Mouse (Mus musculus): ENCODE measurements around the gene Ubqln5. TPM values are rescaled to one million over a fixed set of nuclear protein-coding genes. Genes with fewer than 3 reads are reported as not detected.
A peak's percentile ranks its signal among the peaks of the same experiment; 100 is the strongest.

Gene Ubqln5
- polyA plus RNA-seq (2015; fragmentation: Nextera tagmentation; extraction: Ambion mirVana), result not detected in 2 replicates

- DNase-seq (ENCODE audit: low spot score), result no peak
Observed at GRCm38 (mm10) chr7:104129726-104130125, at the start of gene Ubqln5. Ubqln5 (minus strand) TSS chr7:104129826.

GRCm38 (mm10) chr7:104179074-104179473 is 49.4 kb upstream of the Ubqln5 start:
- no peak for DNase-seq (ENCODE audit: low spot score)

- DNase-seq (ENCODE audit: low spot score), result no peak
Observed at GRCm38 (mm10) chr7:104178422-104179054, 48.9 kb upstream of the Ubqln5 start.

GRCm38 (mm10) chr7:104175085-104175484 is 45.5 kb upstream of the Ubqln5 start:
- DNase-seq (ENCODE audit: low spot score), result no peak

GRCm38 (mm10) chr7:104169634-104170204 is 40.1 kb upstream of the Ubqln5 start:
- DNase-seq (ENCODE audit: low spot score), result peak; percentile 60

- peak; percentile 38 for DNase-seq (ENCODE audit: low spot score)
Observed at GRCm38 (mm10) chr7:104167105-104167504, 37.5 kb upstream of the Ubqln5 start.

GRCm38 (mm10) chr7:104150456-104150855 is 20.8 kb upstream of the Ubqln5 start, which contains the start of gene Ubqlnl:
Ubqlnl (minus strand) TSS chr7:104150556.
- DNase-seq (ENCODE audit: low spot score), result no peak

- DNase-seq (ENCODE audit: low spot score), result no peak
Observed at GRCm38 (mm10) chr7:104143179-104143578, 13.6 kb upstream of the Ubqln5 start, which contains the start of gene Ubqln3. Ubqln3 (minus strand) TSS chr7:104143279.

- no peak for DNase-seq (ENCODE audit: low spot score)
Observed at GRCm38 (mm10) chr7:104137305-104137704, 7.7 kb upstream of the Ubqln5 start, which contains the start of gene Olfr643. Olfr643 (minus strand) TSS chr7:104137405.

- DNase-seq (ENCODE audit: low spot score), result no peak
Observed at GRCm38 (mm10) chr7:104104757-104104972, 25.0 kb downstream of the Ubqln5 start, which contains the start of gene Olfr646. Olfr646 (plus strand) TSS chr7:104104873.

- peak; percentile 2 for DNase-seq (ENCODE audit: low spot score)
Observed at GRCm38 (mm10) chr7:104103913-104104756, 25.5 kb downstream of the Ubqln5 start.

GRCm38 (mm10) chr7:104085365-104085764 is 44.3 kb downstream of the Ubqln5 start, which contains the start of gene Olfr645:
Olfr645 (minus strand) TSS chr7:104085465.
- no peak for DNase-seq (ENCODE audit: low spot score)

Other genes with a start within 250 kb of the Ubqln5 start
- not detected in 2 replicates for gene Olfr66, start 243.6 kb downstream of the Ubqln5 start, polyA plus RNA-seq (2015; fragmentation: Nextera tagmentation; extraction: Ambion mirVana)
- gene Olfr64, start 235.3 kb downstream of the Ubqln5 start, polyA plus RNA-seq (2015; fragmentation: Nextera tagmentation; extraction: Ambion mirVana), result not detected in 2 replicates
- not detected in 2 replicates for gene Olfr65, start 226.3 kb downstream of the Ubqln5 start, polyA plus RNA-seq (2015; fragmentation: Nextera tagmentation; extraction: Ambion mirVana)
- gene Olfr631, start 201.0 kb downstream of the Ubqln5 start, polyA plus RNA-seq (2015; fragmentation: Nextera tagmentation; extraction: Ambion mirVana), result not detected in 2 replicates
- gene Olfr632, start 195.5 kb downstream of the Ubqln5 start, polyA plus RNA-seq (2015; fragmentation: Nextera tagmentation; extraction: Ambion mirVana), result not detected in 2 replicates
- not detected in 2 replicates for gene Olfr633, start 185.4 kb downstream of the Ubqln5 start, polyA plus RNA-seq (2015; fragmentation: Nextera tagmentation; extraction: Ambion mirVana)
- gene Olfr635, start 158.7 kb downstream of the Ubqln5 start, polyA plus RNA-seq (2015; fragmentation: Nextera tagmentation; extraction: Ambion mirVana), result not detected in 2 replicates
- gene Olfr638, start 131.1 kb downstream of the Ubqln5 start, polyA plus RNA-seq (2015; fragmentation: Nextera tagmentation; extraction: Ambion mirVana), result not detected in 2 replicates
- gene Olfr639, start 112.5 kb downstream of the Ubqln5 start, polyA plus RNA-seq (2015; fragmentation: Nextera tagmentation; extraction: Ambion mirVana), result 0.01 and 0.03 TPM in 2 replicates
- gene Olfr640, start 104.3 kb downstream of the Ubqln5 start, polyA plus RNA-seq (2015; fragmentation: Nextera tagmentation; extraction: Ambion mirVana), result not detected in 2 replicates
- not detected in 2 replicates for gene Olfr641, start 94.4 kb downstream of the Ubqln5 start, polyA plus RNA-seq (2015; fragmentation: Nextera tagmentation; extraction: Ambion mirVana)
- not detected in 2 replicates for gene Olfr642, start 77.2 kb downstream of the Ubqln5 start, polyA plus RNA-seq (2015; fragmentation: Nextera tagmentation; extraction: Ambion mirVana)
- gene 4930516K23Rik, start 68.4 kb downstream of the Ubqln5 start, polyA plus RNA-seq (2015; fragmentation: Nextera tagmentation; extraction: Ambion mirVana), result not detected in 2 replicates
- not detected in 2 replicates for gene Olfr644, start 58.0 kb downstream of the Ubqln5 start, polyA plus RNA-seq (2015; fragmentation: Nextera tagmentation; extraction: Ambion mirVana)
- gene Olfr645, start 44.4 kb downstream of the Ubqln5 start, polyA plus RNA-seq (2015; fragmentation: Nextera tagmentation; extraction: Ambion mirVana), result not detected in 2 replicates
- gene Olfr646, start 25.0 kb downstream of the Ubqln5 start, polyA plus RNA-seq (2015; fragmentation: Nextera tagmentation; extraction: Ambion mirVana), result 0.10 TPM in 1 of 2 replicates, not detected in the other
- gene Olfr643, start 7.6 kb upstream of the Ubqln5 start, polyA plus RNA-seq (2015; fragmentation: Nextera tagmentation; extraction: Ambion mirVana), result not detected in 2 replicates
- gene Ubqln3, start 13.5 kb upstream of the Ubqln5 start, polyA plus RNA-seq (2015; fragmentation: Nextera tagmentation; extraction: Ambion mirVana), result 0.10 TPM in 1 of 2 replicates, not detected in the other
- gene Ubqlnl, start 20.7 kb upstream of the Ubqln5 start, polyA plus RNA-seq (2015; fragmentation: Nextera tagmentation; extraction: Ambion mirVana), result not detected in 2 replicates
- 0.45 and 0.65 TPM in 2 replicates for gene Olfm5, start 35.0 kb upstream of the Ubqln5 start, polyA plus RNA-seq (2015; fragmentation: Nextera tagmentation; extraction: Ambion mirVana)
- 0.08 and 0.10 TPM in 2 replicates for gene Olfr648, start 53.6 kb upstream of the Ubqln5 start, polyA plus RNA-seq (2015; fragmentation: Nextera tagmentation; extraction: Ambion mirVana)
- not detected in 2 replicates for gene Olfr649, start 66.2 kb upstream of the Ubqln5 start, polyA plus RNA-seq (2015; fragmentation: Nextera tagmentation; extraction: Ambion mirVana)
- 0.75 and 0.99 TPM in 2 replicates for gene Trim6, start 89.0 kb upstream of the Ubqln5 start, polyA plus RNA-seq (2015; fragmentation: Nextera tagmentation; extraction: Ambion mirVana)
- gene Trim34a, start 114.6 kb upstream of the Ubqln5 start, polyA plus RNA-seq (2015; fragmentation: Nextera tagmentation; extraction: Ambion mirVana), result 10.4 and 12.0 TPM in 2 replicates
- 2.8 and 3.1 TPM in 2 replicates for gene Trim5, start 158.3 kb upstream of the Ubqln5 start, polyA plus RNA-seq (2015; fragmentation: Nextera tagmentation; extraction: Ambion mirVana)
- gene Trim12a, start 185.6 kb upstream of the Ubqln5 start, polyA plus RNA-seq (2015; fragmentation: Nextera tagmentation; extraction: Ambion mirVana), result 47.9 and 53.1 TPM in 2 replicates
- 0.10 and 0.22 TPM in 2 replicates for gene Trim34b, start 199.6 kb upstream of the Ubqln5 start, polyA plus RNA-seq (2015; fragmentation: Nextera tagmentation; extraction: Ambion mirVana)
- gene Trim12c, start 223.5 kb upstream of the Ubqln5 start, polyA plus RNA-seq (2015; fragmentation: Nextera tagmentation; extraction: Ambion mirVana), result 7.8 and 9.6 TPM in 2 replicates
- gene Trim30b, start 240.1 kb upstream of the Ubqln5 start, polyA plus RNA-seq (2015; fragmentation: Nextera tagmentation; extraction: Ambion mirVana), result 0.21 and 0.46 TPM in 2 replicates